Mouse (Mus musculus) erythroblast, embryonic 14.5 days (primary cell): Measurements from ENCODE around the gene Clec1b.

Experiments
- GATA1 ChIP-seq: IDR thresholded peaks from 2 replicates; pipeline ENCODE4 v1.6.1; 2012; ENCODE audit warnings: low read length, inconsistent platforms, mixed read lengths
- TAL1 ChIP-seq: IDR thresholded peaks from 3 replicates; pipeline ENCODE4 v1.6.1; 2012; ENCODE audit warnings: low read length, inconsistent platforms, mixed read lengths

- TF ChIP-seq GATA1 = no peak
- no peak for TF ChIP-seq TAL1
These were observed 11.3 kb upstream of the Clec1b start, which contains the start of gene Clec12b for GRCm38 (mm10) chr6:129385774-129386173.
